Mouse (Mus musculus): ENCODE results near the gene 6430548M08Rik.

- TF ChIP-seq POLR2A (IDR thresholded peaks at IDR 0.05; ENCODE audit: control insufficient read depth, extremely low read depth, insufficient read depth, low read length, poor library complexity), result no peak
- TF ChIP-seq CTCF (IDR thresholded peaks at IDR 0.05; ENCODE audit: borderline replicate concordance, control insufficient read depth, extremely low read depth, insufficient read depth, low read length, poor library complexity), result no peak
These were observed 6.0 kb downstream of the 6430548M08Rik start for GRCm38 (mm10) chr8:120119931-120120330.

All from thymus, adult 2 months (tissue).